22 mouse cellular contexts compared by ENCODE assay signal in genomic region chr14:57975656-57976055, GRCm38 (mm10).
"Had no signal": no experiment of that assay in that cellular context is flagged by ENCODE, and none has a peak within 500 bp of the region (broad histone marks: within the 10 kb centered on the region; RNA-seq: fewer than 3 reads in every experiment).

No protein-coding gene starts in this region.

- H3K9me3 ChIP-seq: limb, embryonic 12.5 days; limb, embryonic 15.5 days; lung, embryonic 15.5 days; neural tube, embryonic 12.5 days; neural tube, embryonic 15.5 days had no signal

- H3K9ac ChIP-seq: limb, embryonic 12.5 days; limb, embryonic 15.5 days; liver, embryonic 14.5 days; liver, postnatal 0 days; lung, embryonic 15.5 days; neural tube, embryonic 12.5 days; neural tube, embryonic 15.5 days had no signal

- H3K4me1 ChIP-seq: lung, embryonic 15.5 days had no signal

- H3K27ac ChIP-seq: limb, embryonic 12.5 days; limb, embryonic 15.5 days; liver, embryonic 14.5 days; lung, embryonic 15.5 days; neural tube, embryonic 12.5 days; neural tube, embryonic 15.5 days; stomach, postnatal 0 days had no signal

- H3K4me3 ChIP-seq: limb, embryonic 12.5 days; limb, embryonic 15.5 days; lung, embryonic 15.5 days; neural tube, embryonic 12.5 days; neural tube, embryonic 15.5 days had no signal

- H3K36me3 ChIP-seq: limb, embryonic 12.5 days; limb, embryonic 15.5 days; lung, embryonic 15.5 days; neural tube, embryonic 12.5 days; neural tube, embryonic 15.5 days had no signal

- H3K4me2 ChIP-seq: limb, embryonic 12.5 days; limb, embryonic 15.5 days; liver, embryonic 11.5 days; lung, embryonic 15.5 days; midbrain, embryonic 11.5 days; neural tube, embryonic 12.5 days; neural tube, embryonic 15.5 days had no signal

- DNase-seq: kidney, adult 9 months; kidney, postnatal 14 days; kidney, postnatal 4 days; left cerebral cortex, postnatal 4 days; liver, postnatal 0 days; lung, postnatal 14 days; lung, postnatal 4 days; midbrain, embryonic 14.5 days; right cerebral cortex, adult 18-20 months; right cerebral cortex, postnatal 14 days; right cerebral cortex, postnatal 4 days; thymus, adult 2 months; thymus, postnatal 25 days had no signal

- H3K27me3 ChIP-seq: limb, embryonic 12.5 days; limb, embryonic 15.5 days; lung, embryonic 15.5 days; neural tube, embryonic 12.5 days; neural tube, embryonic 15.5 days had no signal

- ATAC-seq: liver, postnatal 0 days had no signal
